In genomic region chr5:73919936-73920335, GRCm38 (mm10) we compare ENCODE assay signal across 16 mouse cellular contexts.
A peak's percentile ranks its signal among the peaks of the same experiment; 100 is the strongest.
DNase-seq lines count a peak whose midpoint lies in the region; ATAC-seq and TF ChIP-seq lines count a peak whose summit lies in the region.
"Had no signal": no experiment of that assay in that cellular context is flagged by ENCODE, and none has a peak within 500 bp of the region (broad histone marks: within the 10 kb centered on the region; RNA-seq: fewer than 3 reads in every experiment).

No protein-coding gene starts in this region.

- H3K36me3 ChIP-seq in kidney, embryonic 15.5 days: no peaks in the 10 kb centered on the region
- H3K36me3 ChIP-seq in forebrain, embryonic 13.5 days (ENCODE audit: poor library complexity, severe bottlenecking): no peaks in the 10 kb centered on the region
- H3K36me3 ChIP-seq: hindbrain, embryonic 10.5 days; intestine, embryonic 15.5 days; neural tube, embryonic 15.5 days had no signal

- H3K4me1 ChIP-seq in kidney, embryonic 15.5 days: no peaks in the 10 kb centered on the region
- no peaks in the 10 kb centered on the region for H3K4me1 ChIP-seq in forebrain, embryonic 13.5 days
- no peaks in the 10 kb centered on the region for H3K4me1 ChIP-seq in cerebellum, adult 2 months (ENCODE audit: control insufficient read depth, insufficient read depth, low read length)
- H3K4me1 ChIP-seq: hindbrain, embryonic 10.5 days; intestine, embryonic 15.5 days; megakaryocyte, embryonic 14.5 days; neural tube, embryonic 15.5 days had no signal

- peak; percentile 13 for DNase-seq in adrenal gland, adult 2 months
- DNase-seq in adrenal gland, postnatal 4 days (ENCODE audit: low spot score in 2 of 2): no peak
- peak; percentile 41 for DNase-seq in kidney, adult 18-20 months
- DNase-seq in heart, adult 8-10 months (ENCODE audit: low spot score): peak; percentile 61
- peak; percentile 89 for DNase-seq in kidney, postnatal 10 days
- no peak for DNase-seq in cerebellum, adult 2 months
- DNase-seq: right cerebral cortex, adult 18-20 months; thymus, postnatal 4 days had no signal

- H3K4me3 ChIP-seq in kidney, embryonic 15.5 days (replicated peaks): no peak overlapping the region
- H3K4me3 ChIP-seq in forebrain, embryonic 13.5 days: no peak overlapping the region
- no peak overlapping the region for H3K4me3 ChIP-seq in cerebellum, adult 2 months (replicated peaks; ENCODE audit: insufficient read depth, low read depth, low read length)
- H3K4me3 ChIP-seq: hindbrain, embryonic 10.5 days; intestine, embryonic 15.5 days; megakaryocyte, embryonic 14.5 days; neural tube, embryonic 15.5 days had no signal

- no peak overlapping the region for H3K27ac ChIP-seq in kidney, embryonic 15.5 days
- no peak overlapping the region for H3K27ac ChIP-seq in forebrain, embryonic 13.5 days
- H3K27ac ChIP-seq in cerebellum, adult 2 months (ENCODE audit: insufficient read depth, low read length): no peak overlapping the region
- H3K27ac ChIP-seq: hindbrain, embryonic 10.5 days; intestine, embryonic 15.5 days; neural tube, embryonic 15.5 days had no signal

- no peak for TF ChIP-seq CTCF in cerebellum, adult 2 months (IDR thresholded peaks at IDR 0.05; ENCODE audit: borderline replicate concordance, insufficient read depth, low read depth, low read length)

- no peak for ATAC-seq in kidney, embryonic 15.5 days (replicated peaks; ENCODE audit: low FRiP score)
- no peak for ATAC-seq in forebrain, embryonic 13.5 days
- ATAC-seq: activated CD4-positive, CD25-positive, alpha-beta regulatory T cell, adult 4 months; intestine, embryonic 15.5 days had no signal

- WGBS in kidney, embryonic 15.5 days: 79% methylated on average over 6 of the region's 6 CpGs
- 92% methylated on average over 6 of the region's 6 CpGs for WGBS in forebrain, embryonic 13.5 days
- WGBS in cerebellum, adult 2 months: 36% methylated on average over 6 of the region's 6 CpGs

- H3K9ac ChIP-seq in kidney, embryonic 15.5 days: no peak overlapping the region
- no peak overlapping the region for H3K9ac ChIP-seq in forebrain, embryonic 13.5 days
- H3K9ac ChIP-seq: intestine, embryonic 15.5 days; neural tube, embryonic 15.5 days had no signal

- no peak overlapping the region for H3K4me2 ChIP-seq in kidney, embryonic 15.5 days
- no peak overlapping the region for H3K4me2 ChIP-seq in forebrain, embryonic 13.5 days
- H3K4me2 ChIP-seq: intestine, embryonic 15.5 days; neural tube, embryonic 15.5 days had no signal

- no peak for TF ChIP-seq POLR2A in cerebellum, adult 2 months (IDR thresholded peaks at IDR 0.05; ENCODE audit: borderline replicate concordance, insufficient read depth, low read length)

- H3K9me3 ChIP-seq in kidney, embryonic 15.5 days (replicated peaks): no peaks in the 10 kb centered on the region
- no peaks in the 10 kb centered on the region for H3K9me3 ChIP-seq in forebrain, embryonic 13.5 days (replicated peaks)
- H3K9me3 ChIP-seq: hindbrain, embryonic 10.5 days; intestine, embryonic 15.5 days; megakaryocyte, embryonic 14.5 days; neural tube, embryonic 15.5 days had no signal

- no peaks in the 10 kb centered on the region for H3K27me3 ChIP-seq in kidney, embryonic 15.5 days
- no peaks in the 10 kb centered on the region for H3K27me3 ChIP-seq in forebrain, embryonic 13.5 days
- H3K27me3 ChIP-seq in cerebellum, adult 2 months (ENCODE audit: control insufficient read depth, insufficient read depth, low read length): no peaks in the 10 kb centered on the region
- H3K27me3 ChIP-seq: CH12.LX; intestine, embryonic 15.5 days; neural tube, embryonic 15.5 days had no signal

Comparison
In these comparisons a context has a peak if more than half of its experiments do, and no peak if none do; other contexts are left out.
1. DNase-seq: peak in adrenal gland, adult 2 months (single experiment), kidney, adult 18-20 months (single experiment), heart, adult 8-10 months (single experiment) and kidney, postnatal 10 days (single experiment); none in adrenal gland, postnatal 4 days (0 of 2) and cerebellum, adult 2 months (0 of 2).